In the genomic region with DNA sequence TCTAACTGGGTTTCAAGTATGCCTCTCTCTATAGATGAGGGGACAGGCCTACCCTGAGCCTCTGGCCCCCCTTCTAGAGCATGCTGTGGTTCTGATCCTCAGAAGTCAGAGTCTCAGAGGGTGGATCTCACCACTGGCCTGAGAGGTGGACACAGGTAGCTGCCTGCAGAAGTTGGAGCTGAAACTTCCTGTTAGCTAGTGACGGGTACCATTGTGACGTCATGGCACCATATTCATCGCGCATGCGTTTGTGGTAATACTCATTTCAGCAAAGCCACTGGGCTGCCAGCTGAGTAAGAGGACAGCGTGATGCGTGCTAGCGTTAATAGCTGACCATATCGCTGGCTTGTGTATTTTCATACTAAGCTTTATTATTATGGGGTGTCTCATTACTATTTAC, we compare ENCODE assay signal across 18 mouse cellular contexts. TPM values are rescaled to one million over a fixed set of nuclear protein-coding genes. Genes with fewer than 3 reads are reported as not detected.
A peak's percentile ranks its signal among the peaks of the same experiment; 100 is the strongest.
DNase-seq lines count a peak whose midpoint lies in the region; ATAC-seq and TF ChIP-seq lines count a peak whose summit lies in the region.
"Had no signal": no experiment of that assay in that cellular context is flagged by ENCODE, and none has a peak within 500 bp of the region (broad histone marks: within the 10 kb centered on the region; RNA-seq: fewer than 3 reads in every experiment).

No protein-coding gene starts in this region.

- dilution Hi-C loops in CH12.LX (cut with MboI; ENCODE audit: extremely low pct_ligation_motif_present, extremely low pct_unique_long_range_greater_than_20kb, low sequenced_read_pairs): no loop called here

- no peaks in the 10 kb centered on the region for H3K27me3 ChIP-seq in intestine, embryonic 14.5 days (replicated peaks; ENCODE audit: control insufficient read depth, insufficient read depth, low read length)
- H3K27me3 ChIP-seq in intestine, embryonic 15.5 days (replicated peaks): no peaks in the 10 kb centered on the region
- H3K27me3 ChIP-seq in CH12.LX (replicated peaks): peaks cover 13% of the 10 kb centered on the region
- H3K27me3 ChIP-seq in limb, embryonic 13.5 days: peaks cover 6% of the 10 kb centered on the region
- no peaks in the 10 kb centered on the region for H3K27me3 ChIP-seq in splenic B cell, adult 2 months (ENCODE audit: control insufficient read depth, insufficient read depth, low read length, poor library complexity, severe bottlenecking)
- peaks cover 11% of the 10 kb centered on the region; the same call in 1 of the 2 replicates for H3K27me3 ChIP-seq in hindbrain, embryonic 13.5 days
- H3K27me3 ChIP-seq: forebrain, embryonic 15.5 days had no signal

- H3K4me1 ChIP-seq in intestine, embryonic 14.5 days (replicated peaks; ENCODE audit: control insufficient read depth, insufficient read depth, low read length): peaks cover 7% of the 10 kb centered on the region; the same call in 1 of the 2 replicates
- peaks cover 12% of the 10 kb centered on the region; the same call in 1 of the 2 replicates for H3K4me1 ChIP-seq in intestine, embryonic 15.5 days (replicated peaks)
- peaks cover 3 to 7% of the 10 kb centered on the region in 2 experiments; a peak in 1 of 4 replicates for H3K4me1 ChIP-seq in CH12.LX (ENCODE audit: control insufficient read depth in 1 of 2, insufficient read depth in 2 of 2)
- peaks cover 14% of the 10 kb centered on the region for H3K4me1 ChIP-seq in limb, embryonic 13.5 days
- 0 out of 2 replicates have a peak, but pooled peaks cover 5% of the 10 kb centered on the region for H3K4me1 ChIP-seq in hindbrain, embryonic 13.5 days (replicated peaks)
- H3K4me1 ChIP-seq: forebrain, embryonic 15.5 days had no signal

- no peaks in the 10 kb centered on the region for H3K36me3 ChIP-seq in intestine, embryonic 14.5 days (ENCODE audit: control insufficient read depth, insufficient read depth, low read length)
- no peaks in the 10 kb centered on the region for H3K36me3 ChIP-seq in intestine, embryonic 15.5 days
- no peaks in the 10 kb centered on the region for H3K36me3 ChIP-seq in CH12.LX (replicated peaks in 1 of 2; ENCODE audit: control insufficient read depth in 1 of 2, insufficient read depth in 1 of 2, low read length in 1 of 2)
- no peaks in the 10 kb centered on the region for H3K36me3 ChIP-seq in limb, embryonic 13.5 days
- H3K36me3 ChIP-seq in splenic B cell, adult 2 months (ENCODE audit: control insufficient read depth, insufficient read depth, low read length, poor library complexity, severe bottlenecking): no peaks in the 10 kb centered on the region
- no peaks in the 10 kb centered on the region for H3K36me3 ChIP-seq in hindbrain, embryonic 13.5 days
- H3K36me3 ChIP-seq: forebrain, embryonic 15.5 days; kidney, embryonic 15.5 days; liver, embryonic 12.5 days; midbrain, embryonic 12.5 days had no signal

- no peak overlapping the region for H3K27ac ChIP-seq in intestine, embryonic 14.5 days (ENCODE audit: low read depth)
- no peak overlapping the region; the same call in 1 of the 2 replicates for H3K27ac ChIP-seq in intestine, embryonic 15.5 days
- no peak overlapping the region for H3K27ac ChIP-seq in CH12.LX (ENCODE audit: insufficient read depth, low read depth)
- H3K27ac ChIP-seq in limb, embryonic 13.5 days: no peak overlapping the region
- H3K27ac ChIP-seq in hindbrain, embryonic 13.5 days: no peak overlapping the region
- H3K27ac ChIP-seq: forebrain, embryonic 15.5 days; gastrocnemius, adult 2 months; heart, adult 2 months; liver, embryonic 12.5 days; midbrain, embryonic 12.5 days had no signal

- 91% methylated on average over 9 of the region's 9 CpGs for WGBS in intestine, embryonic 14.5 days
- 90% methylated on average over 9 of the region's 9 CpGs for WGBS in intestine, embryonic 15.5 days
- WGBS in limb, embryonic 13.5 days: 86% methylated on average over 9 of the region's 9 CpGs
- 97% methylated on average over 9 of the region's 9 CpGs for whole genome bisulfite sequencing in hindbrain, embryonic 13.5 days

- no peak overlapping the region for H3K9ac ChIP-seq in intestine, embryonic 14.5 days (ENCODE audit: low read length)
- H3K9ac ChIP-seq in intestine, embryonic 15.5 days: no peak overlapping the region
- no peak overlapping the region for H3K9ac ChIP-seq in CH12.LX (ENCODE audit: insufficient read depth, low read depth)
- no peak overlapping the region for H3K9ac ChIP-seq in limb, embryonic 13.5 days
- H3K9ac ChIP-seq in hindbrain, embryonic 13.5 days: no peak overlapping the region
- H3K9ac ChIP-seq: forebrain, embryonic 15.5 days; kidney, embryonic 15.5 days; liver, embryonic 12.5 days; midbrain, embryonic 12.5 days had no signal

- no peak for ATAC-seq in intestine, embryonic 14.5 days (replicated peaks; ENCODE audit: low FRiP score, low TSS enrichment, low read depth)
- ATAC-seq in intestine, embryonic 15.5 days: no peak
- ATAC-seq in limb, embryonic 13.5 days (ENCODE audit: low FRiP score, low read depth): no peak
- no peak for ATAC-seq in hindbrain, embryonic 13.5 days (ENCODE audit: low FRiP score)
- ATAC-seq: forebrain, embryonic 15.5 days; liver, embryonic 12.5 days had no signal

- no peaks in the 10 kb centered on the region for H3K9me3 ChIP-seq in intestine, embryonic 14.5 days (ENCODE audit: control insufficient read depth, low read length)
- H3K9me3 ChIP-seq in intestine, embryonic 15.5 days: no peaks in the 10 kb centered on the region
- H3K9me3 ChIP-seq in CH12.LX (replicated peaks; ENCODE audit: low read length): no peaks in the 10 kb centered on the region
- no peaks in the 10 kb centered on the region for H3K9me3 ChIP-seq in limb, embryonic 13.5 days
- no peaks in the 10 kb centered on the region for H3K9me3 ChIP-seq in hindbrain, embryonic 13.5 days
- H3K9me3 ChIP-seq: forebrain, embryonic 15.5 days; kidney, embryonic 15.5 days; liver, embryonic 12.5 days; midbrain, embryonic 12.5 days had no signal

- intact Hi-C loops in left cerebral cortex, postnatal 10 days (cut with DNase I): no loop called here

- no peak for TF ChIP-seq CTCF in CH12.LX (conservative IDR thresholded peaks at IDR 0.05 in 1 of 2, IDR thresholded peaks at IDR 0.05 in 1 of 2; ENCODE audit: low read depth in 2 of 2, low read length in 2 of 2)

- no peak for TF ChIP-seq EP300 in CH12.LX (IDR thresholded peaks at IDR 0.05; ENCODE audit: low read length)

- no peak for TF ChIP-seq RAD21 in CH12.LX (IDR thresholded peaks at IDR 0.05; ENCODE audit: low read depth, low read length)

- no peak for TF ChIP-seq POLR2A in CH12.LX (IDR thresholded peaks at IDR 0.05; ENCODE audit: low read depth, low read length)

- H3K4me2 ChIP-seq in intestine, embryonic 14.5 days (ENCODE audit: low read length): 0 out of 2 replicates have a peak overlapping the region, but pooled peaks have one; percentile 41
- no peak overlapping the region for H3K4me2 ChIP-seq in intestine, embryonic 15.5 days (replicated peaks)
- no peak overlapping the region for H3K4me2 ChIP-seq in CH12.LX (ENCODE audit: insufficient read depth, low read depth, poor library complexity, severe bottlenecking)
- peak overlapping the region; percentile 49; the same call in 1 of the 2 replicates for H3K4me2 ChIP-seq in limb, embryonic 13.5 days (replicated peaks)
- no peak overlapping the region for H3K4me2 ChIP-seq in hindbrain, embryonic 13.5 days
- H3K4me2 ChIP-seq: forebrain, embryonic 15.5 days; liver, embryonic 12.5 days; midbrain, embryonic 12.5 days had no signal

- in situ Hi-C loops in CH12.LX (cut with MboI; ENCODE audit: low pct_ligation_motif_present, low pct_unique_long_range_greater_than_20kb, low sequenced_read_pairs): no loop called here

- H3K79me2 ChIP-seq in CH12.LX (replicated peaks; ENCODE audit: control insufficient read depth, extremely low read depth, insufficient read depth, poor library complexity, severe bottlenecking): no peaks in the 10 kb centered on the region

- DNase-seq in intestine, embryonic 14.5 days (ENCODE audit: low spot score): no peak
- no peak for DNase-seq in CH12.LX (ENCODE audit: extremely low read depth)
- peak; percentile 32 for DNase-seq in splenic B cell, adult 2 months (ENCODE audit: low read depth, low spot score)
- DNase-seq in left cerebral cortex, postnatal 10 days (ENCODE audit: extremely low spot score in 1 of 2, low spot score in 2 of 2): no peak
- DNase-seq in layer of hippocampus, postnatal 25 days (ENCODE audit: extremely low spot score in 1 of 2, low spot score in 1 of 2): no peak
- DNase-seq: cerebellum, adult 9-11 months; gastrocnemius, adult 2 months; heart, adult 2 months; layer of hippocampus, postnatal 36 days; right cerebral cortex, postnatal 14 days had no signal

- H3K4me3 ChIP-seq in intestine, embryonic 14.5 days (ENCODE audit: low read depth, low read length): no peak overlapping the region
- no peak overlapping the region for H3K4me3 ChIP-seq in intestine, embryonic 15.5 days (replicated peaks)
- no peak overlapping the region for H3K4me3 ChIP-seq in CH12.LX (replicated peaks in 1 of 3; ENCODE audit: low read depth in 2 of 3, low read length in 2 of 3, poor library complexity in 1 of 3)
- H3K4me3 ChIP-seq in limb, embryonic 13.5 days: no peak overlapping the region
- H3K4me3 ChIP-seq in hindbrain, embryonic 13.5 days: no peak overlapping the region
- H3K4me3 ChIP-seq: erythroblast, embryonic 14.5 days; forebrain, embryonic 15.5 days; gastrocnemius, adult 2 months; heart, adult 2 months; kidney, embryonic 15.5 days; liver, embryonic 12.5 days; midbrain, embryonic 12.5 days had no signal

RNA-seq across cellular contexts. Expression of a gene that starts 6.9 kb away (rescaled TPM):
- 3.3 and 4.0 TPM in 2 replicates for polyA plus RNA-seq in intestine, embryonic 14.5 days (2014; fragmentation: Nextera tagmentation; extraction: Ambion mirVana)
- 2.2 TPM in 2 replicates for polyA plus RNA-seq in intestine, embryonic 15.5 days (2015; fragmentation: Nextera tagmentation; extraction: Ambion mirVana)
- 0.04 TPM in 1 of 2 replicates, not detected in the other for total RNA-seq in CH12.LX (2012; rRNA removed)
- not detected in 2 replicates for total RNA-seq in CH12.LX (2014; rRNA removed)
- not detected in 2 replicates for polyA plus RNA-seq in CH12.LX (2012; ENCODE audit: insufficient read length, low read depth)
- 1.3 and 2.2 TPM in 2 replicates for polyA plus RNA-seq in limb, embryonic 13.5 days (2015; fragmentation: Nextera tagmentation; extraction: Ambion mirVana)
- total RNA-seq in left cerebral cortex, postnatal 10 days (2021): 1 to 10 TPM; 4.0 to 5.6 TPM
- 1.2 and 1.6 TPM in 2 replicates for polyA plus RNA-seq in hindbrain, embryonic 13.5 days (2015; fragmentation: Nextera tagmentation; extraction: Ambion mirVana)
- 1 to 10 TPM; 6.1 to 6.6 TPM for total RNA-seq in layer of hippocampus, postnatal 25 days (2021)
- total RNA-seq: gastrocnemius, adult 2 months had no signal
- polyA plus RNA-seq: liver, embryonic 12.5 days had no signal

RNA-seq across cellular contexts. Expression of a gene that starts 24.8 kb away (rescaled TPM):
- 1,190 and 1,204 TPM in 2 replicates for polyA plus RNA-seq in intestine, embryonic 14.5 days (2014; fragmentation: Nextera tagmentation; extraction: Ambion mirVana)
- 818 and 905 TPM in 2 replicates for polyA plus RNA-seq in intestine, embryonic 15.5 days (2015; fragmentation: Nextera tagmentation; extraction: Ambion mirVana)
- total RNA-seq in CH12.LX (2012; rRNA removed) (2,026 and 2,130 TPM in 2 replicates), CH12.LX (2014; rRNA removed) (1,346 and 1,653 TPM in 2 replicates)
- 1,081 and 1,180 TPM in 2 replicates for polyA plus RNA-seq in CH12.LX (2012; ENCODE audit: insufficient read length, low read depth)
- polyA plus RNA-seq in limb, embryonic 13.5 days (2015; fragmentation: Nextera tagmentation; extraction: Ambion mirVana): 791 and 827 TPM in 2 replicates
- 100 to 1,000 TPM; 273 to 293 TPM for total RNA-seq in left cerebral cortex, postnatal 10 days (2021)
- polyA plus RNA-seq in hindbrain, embryonic 13.5 days (2015; fragmentation: Nextera tagmentation; extraction: Ambion mirVana): 481 and 484 TPM in 2 replicates
- total RNA-seq in layer of hippocampus, postnatal 25 days (2021): 100 to 1,000 TPM; 275 to 303 TPM

RNA-seq across cellular contexts. Expression of a gene that starts 54.5 kb away (rescaled TPM):
- 159 and 173 TPM in 2 replicates for polyA plus RNA-seq in intestine, embryonic 14.5 days (2014; fragmentation: Nextera tagmentation; extraction: Ambion mirVana)
- 142 and 167 TPM in 2 replicates for polyA plus RNA-seq in intestine, embryonic 15.5 days (2015; fragmentation: Nextera tagmentation; extraction: Ambion mirVana)
- 30.1 and 34.7 TPM in 2 replicates for total RNA-seq in CH12.LX (2012; rRNA removed)
- total RNA-seq in CH12.LX (2014; rRNA removed): 54.1 and 56.8 TPM in 2 replicates
- 75.9 and 76.1 TPM in 2 replicates for polyA plus RNA-seq in CH12.LX (2012; ENCODE audit: insufficient read length, low read depth)
- polyA plus RNA-seq in limb, embryonic 13.5 days (2015; fragmentation: Nextera tagmentation; extraction: Ambion mirVana): 214 and 224 TPM in 2 replicates
- 100 to 1,000 TPM; 167 to 177 TPM for total RNA-seq in left cerebral cortex, postnatal 10 days (2021)
- 330 and 337 TPM in 2 replicates for polyA plus RNA-seq in hindbrain, embryonic 13.5 days (2015; fragmentation: Nextera tagmentation; extraction: Ambion mirVana)
- 100 to 1,000 TPM; 195 to 213 TPM for total RNA-seq in layer of hippocampus, postnatal 25 days (2021)

Comparison
In these comparisons a context has a peak if more than half of its experiments do, and no peak if none do; other contexts are left out.
1. H3K4me2 ChIP-seq: peak in intestine, embryonic 14.5 days (single experiment) and limb, embryonic 13.5 days (single experiment); none in intestine, embryonic 15.5 days (single experiment), CH12.LX (single experiment) and hindbrain, embryonic 13.5 days (single experiment).